Mouse (Mus musculus) 3134 (cell line): ENCODE results near the gene Gm49380.

Source experiments
- DNase-seq: peaks from one replicate; pipeline ENCODE4 v3.0.0-alpha.2; 2011; ENCODE audit warnings: low spot score; ENCODE audit not compliant: insufficient read length; ENCODE audit errors: extremely low read depth

The Gm49380 gene

GRCm38 (mm10) chr9:44125546-44126428 is 12.5 kb upstream of the Gm49380 start:
- DNase-seq = no peak

GRCm38 (mm10) chr9:44125026-44125425 is 11.7 kb upstream of the Gm49380 start:
- no peak for DNase-seq

GRCm38 (mm10) chr9:44124317-44124716 is 11.0 kb upstream of the Gm49380 start:
- no peak for DNase-seq

- no peak for DNase-seq
Observed at GRCm38 (mm10) chr9:44119948-44120465, 6.7 kb upstream of the Gm49380 start.

- no peak for DNase-seq
Observed at GRCm38 (mm10) chr9:44119011-44119410, 5.7 kb upstream of the Gm49380 start.

- DNase-seq = no peak
Observed at GRCm38 (mm10) chr9:44116182-44116581, 2.9 kb upstream of the Gm49380 start.

GRCm38 (mm10) chr9:44115599-44115998 is 2.3 kb upstream of the Gm49380 start:
- DNase-seq = no peak

GRCm38 (mm10) chr9:44114453-44114852 is 1.2 kb upstream of the Gm49380 start:
- DNase-seq = no peak

GRCm38 (mm10) chr9:44111909-44112308 is 1.4 kb downstream of the Gm49380 start:
- DNase-seq = peak; percentile 80

- DNase-seq = peak; percentile 48
Observed at GRCm38 (mm10) chr9:44109360-44110095, 3.8 kb downstream of the Gm49380 start.

GRCm38 (mm10) chr9:44108269-44109055 is 4.8 kb downstream of the Gm49380 start:
- no peak for DNase-seq

- no peak for DNase-seq
Observed at GRCm38 (mm10) chr9:44107557-44108179, 5.6 kb downstream of the Gm49380 start.

- DNase-seq = peak; percentile 86
Observed at GRCm38 (mm10) chr9:44107110-44107509, 6.2 kb downstream of the Gm49380 start, which contains the start of gene C1qtnf5. Gene C1qtnf5 (plus strand): TSS chr9:44107245.

GRCm38 (mm10) chr9:44106596-44106995 is 6.7 kb downstream of the Gm49380 start:
- DNase-seq = no peak

GRCm38 (mm10) chr9:44106182-44106581 is 7.1 kb downstream of the Gm49380 start:
- no peak for DNase-seq

GRCm38 (mm10) chr9:44105781-44106180 is 7.5 kb downstream of the Gm49380 start:
- DNase-seq = no peak

- DNase-seq = peak; percentile 77
Observed at GRCm38 (mm10) chr9:44104881-44105280, 8.4 kb downstream of the Gm49380 start.

- DNase-seq = no peak
Observed at GRCm38 (mm10) chr9:44101490-44101889, 11.8 kb downstream of the Gm49380 start, which contains the start of gene Mfrp. Gene Mfrp (plus strand): TSS chr9:44101729.

- DNase-seq = no peak
Observed at GRCm38 (mm10) chr9:44096536-44096935, 16.8 kb downstream of the Gm49380 start.

GRCm38 (mm10) chr9:44095781-44096180 is 17.5 kb downstream of the Gm49380 start:
- DNase-seq = no peak
